Mouse (Mus musculus): Measurements from ENCODE around the gene Zfp367. TPM values are rescaled to one million over a fixed set of nuclear protein-coding genes. Genes with fewer than 3 reads are reported as not detected.
A peak's percentile ranks its signal among the peaks of the same experiment; 100 is the strongest.

The Zfp367 gene
- total RNA-seq (2021): 10 to 100 TPM; 13.4 to 14.4 TPM
- long read RNA-seq, experiment 1, transcript Zfp367-201 (5 exons, 3,532 nt): major isoform, 15 of 21 reads
- long read RNA-seq, experiment 1, partial matches to known transcripts: 0 of 21 reads
- long read RNA-seq, experiment 1, other reads (novel, unspliced or antisense): 3 of 21 reads
- long read RNA-seq, experiment 2, transcript Zfp367-201 (5 exons, 3,532 nt): major isoform, 11 of 21 reads
- long read RNA-seq, experiment 2, partial matches to known transcripts: 1 of 21 reads
- long read RNA-seq, experiment 2, other reads (novel, unspliced or antisense): 4 of 21 reads

DNA sequence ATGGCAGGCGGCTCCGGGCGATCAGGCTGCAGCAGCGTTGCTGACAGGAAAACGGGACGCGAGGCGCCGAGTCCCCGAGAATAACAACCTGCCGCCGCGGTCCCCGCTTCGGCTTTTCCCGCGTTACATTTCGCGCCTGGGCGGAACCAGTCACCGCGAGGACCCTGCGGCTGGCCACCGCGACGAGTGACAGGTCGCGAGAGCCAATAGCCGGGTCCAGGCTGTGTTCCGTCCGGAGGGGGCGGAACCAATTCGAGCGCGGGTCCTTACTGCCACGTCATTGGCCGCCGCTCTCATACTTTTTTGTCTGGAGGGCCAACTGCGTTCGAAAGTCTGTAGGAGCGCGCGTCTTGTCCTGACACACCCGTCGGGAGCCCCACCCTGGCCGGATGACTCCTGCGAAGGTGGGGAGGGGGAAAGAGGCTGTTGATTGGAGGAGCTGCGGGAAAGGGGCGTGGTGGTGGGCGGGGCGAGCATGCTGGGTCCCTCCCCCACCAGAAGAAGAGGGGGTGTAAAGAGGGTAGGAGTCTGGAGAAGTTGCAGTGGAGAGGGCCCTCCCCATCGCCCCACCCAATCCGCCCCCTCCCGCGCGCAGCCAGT lies at the start of gene Zfp367:
Gene Zfp367, minus strand, starts transcription at position 120 of the 600 bp plus-strand sequence.
- intact Hi-C loops (cut with DNase I): no loop called here
- peak; percentile 97 to 98 for DNase-seq (ENCODE audit: low spot score in 2 of 2)

DNA sequence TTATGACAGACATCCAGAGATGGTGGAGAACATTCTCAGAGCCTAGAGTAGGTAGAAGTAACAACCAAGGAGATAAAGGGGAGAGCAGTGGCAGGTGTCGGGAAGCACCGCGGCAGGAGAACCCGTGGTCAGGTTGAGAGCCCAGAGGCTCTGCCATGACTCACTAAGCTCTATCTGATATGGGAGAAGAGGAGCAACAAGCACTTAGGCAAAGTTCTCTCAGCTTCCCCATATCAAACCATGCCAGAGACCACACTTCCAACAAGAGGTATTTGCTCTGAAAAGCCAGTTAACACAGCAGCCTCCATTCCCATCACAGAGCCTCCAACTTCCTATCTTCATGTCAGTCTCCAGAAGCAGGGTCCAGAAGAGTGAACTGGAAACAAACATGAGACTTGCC lies 47.9 kb upstream of the Zfp367 start:
- no peak for DNase-seq (ENCODE audit: low spot score in 2 of 2)
- intact Hi-C loops (cut with DNase I): no loop called here

DNA sequence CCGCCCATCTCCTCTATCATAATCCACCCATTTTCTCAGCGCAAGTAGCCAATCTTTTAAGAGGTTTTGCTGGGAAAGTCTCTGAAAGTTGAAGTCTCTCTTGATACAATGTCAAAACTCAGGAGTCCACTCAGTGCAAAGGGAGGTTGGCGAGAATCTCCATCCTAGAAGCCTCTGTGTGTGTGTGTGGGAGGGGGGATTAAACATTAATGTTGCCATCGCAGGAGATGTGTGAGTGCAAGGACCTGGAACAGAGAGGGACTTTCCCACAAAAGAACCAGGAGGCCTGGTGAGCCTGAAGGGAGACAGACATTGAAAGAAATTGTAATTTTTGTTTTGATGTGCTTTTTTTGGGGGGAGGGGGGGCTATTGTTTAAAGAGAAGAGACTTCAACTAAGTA lies 45.3 kb upstream of the Zfp367 start:
- DNase-seq (ENCODE audit: low spot score in 2 of 2): no peak
- intact Hi-C loops (cut with DNase I): no loop called here

DNA sequence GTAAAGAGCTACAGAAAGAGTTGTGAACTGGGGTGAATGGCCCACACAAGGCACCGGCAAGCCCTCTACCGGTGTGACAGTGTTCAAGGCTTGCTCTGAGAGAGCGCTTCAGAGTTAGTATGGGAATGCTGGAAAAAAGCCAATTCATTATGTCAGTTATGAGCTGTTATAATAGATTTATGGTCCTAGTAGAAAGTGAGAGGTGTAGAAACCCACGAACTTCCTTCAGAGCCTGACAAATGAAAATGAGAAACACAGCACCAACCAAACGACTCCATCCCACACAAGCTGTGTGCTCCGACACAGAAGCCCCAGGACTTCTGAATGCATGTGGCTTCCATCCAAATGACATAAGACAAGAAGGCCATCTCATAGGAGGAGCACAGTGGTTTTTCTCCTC lies 44.9 kb upstream of the Zfp367 start:
- DNase-seq (ENCODE audit: low spot score in 2 of 2): no peak
- intact Hi-C loops (cut with DNase I): no loop called here

DNA sequence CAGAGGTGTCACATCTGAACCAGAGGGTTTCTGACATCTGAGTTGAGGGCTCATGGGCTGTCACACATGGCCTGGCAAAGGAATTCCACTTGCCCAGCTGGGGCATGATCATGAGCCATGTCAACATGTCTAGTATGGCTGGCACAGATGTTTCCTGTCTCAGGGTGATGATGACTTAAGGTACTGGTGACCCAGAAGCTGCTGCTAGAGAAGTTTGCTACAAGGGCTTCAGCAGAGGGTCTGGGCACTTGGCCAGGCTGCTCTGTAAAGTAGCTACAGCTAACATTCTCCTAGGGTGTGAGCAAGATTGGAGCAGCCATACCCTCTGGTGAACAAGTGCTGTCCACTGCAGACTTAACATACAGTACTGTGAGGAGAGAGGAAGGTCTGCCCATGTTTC lies 34.1 kb upstream of the Zfp367 start:
- DNase-seq (ENCODE audit: low spot score in 2 of 2): no peak
- intact Hi-C loops (cut with DNase I): no loop called here

DNA sequence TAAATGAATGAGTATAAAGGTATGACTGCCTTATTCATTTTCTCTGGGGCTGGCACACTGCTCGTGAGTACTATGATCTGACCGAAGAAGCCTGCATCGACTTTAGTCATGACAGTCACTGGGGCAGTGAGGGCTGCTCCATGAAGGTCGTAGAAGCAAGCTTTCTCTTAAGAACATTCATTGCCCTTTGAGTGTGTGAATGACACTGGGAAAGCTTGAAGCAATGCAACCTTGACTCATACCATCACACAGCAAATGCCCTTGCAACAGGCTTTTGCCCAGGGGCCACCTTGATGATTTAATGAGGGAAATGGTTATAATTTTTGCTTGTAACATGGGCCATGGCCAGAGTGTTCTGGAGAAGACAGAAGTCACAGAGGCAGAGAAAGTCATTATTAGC lies 33.5 kb upstream of the Zfp367 start:
- intact Hi-C loops (cut with DNase I): no loop called here
- DNase-seq (ENCODE audit: low spot score in 2 of 2): no peak

DNA sequence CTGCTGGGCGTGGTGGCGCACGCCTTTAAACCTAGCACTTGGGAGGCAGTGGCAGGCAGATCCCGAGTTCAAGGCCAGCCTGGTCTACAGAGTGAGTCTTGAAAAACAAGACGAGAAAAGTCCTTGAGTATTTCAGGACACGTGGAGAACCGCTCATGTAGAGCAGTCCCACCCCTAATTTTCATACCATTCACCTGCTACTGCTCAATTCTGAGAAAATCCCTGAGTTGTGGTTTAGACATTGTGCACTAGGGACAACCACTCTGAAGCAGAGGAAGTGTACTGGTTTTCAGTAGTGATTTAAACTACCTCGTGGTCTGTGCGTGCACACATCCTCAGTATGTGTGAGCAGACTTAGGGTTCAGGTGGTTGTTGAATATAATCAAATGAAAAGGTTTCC lies 32.6 kb upstream of the Zfp367 start:
- intact Hi-C loops (cut with DNase I): no loop called here

DNA sequence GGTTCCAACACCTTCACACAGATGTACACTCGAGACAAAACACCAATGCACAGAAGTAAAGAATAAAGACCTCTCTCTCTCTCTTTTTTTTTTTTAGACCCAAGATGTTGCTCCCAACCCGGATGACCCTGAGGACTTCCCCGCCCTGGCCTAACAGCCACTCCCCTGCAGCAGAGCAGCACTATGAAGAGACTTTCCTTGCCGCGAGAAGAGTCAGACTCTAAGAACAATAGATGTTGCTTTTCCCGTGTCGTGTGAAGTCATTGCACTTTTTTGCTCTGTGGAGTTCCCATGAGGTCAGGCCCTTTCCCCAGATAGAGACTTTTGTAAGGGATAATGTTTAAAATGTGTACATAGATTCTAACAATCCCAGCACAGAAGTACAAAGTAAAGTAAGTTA lies 32.2 kb upstream of the Zfp367 start:
- DNase-seq (ENCODE audit: low spot score in 2 of 2): no peak
- intact Hi-C loops (cut with DNase I): no loop called here

More for the DNA sequence above, 32.6 kb upstream of the Zfp367 start:
- no peak for DNase-seq (ENCODE audit: low spot score in 2 of 2)

DNA sequence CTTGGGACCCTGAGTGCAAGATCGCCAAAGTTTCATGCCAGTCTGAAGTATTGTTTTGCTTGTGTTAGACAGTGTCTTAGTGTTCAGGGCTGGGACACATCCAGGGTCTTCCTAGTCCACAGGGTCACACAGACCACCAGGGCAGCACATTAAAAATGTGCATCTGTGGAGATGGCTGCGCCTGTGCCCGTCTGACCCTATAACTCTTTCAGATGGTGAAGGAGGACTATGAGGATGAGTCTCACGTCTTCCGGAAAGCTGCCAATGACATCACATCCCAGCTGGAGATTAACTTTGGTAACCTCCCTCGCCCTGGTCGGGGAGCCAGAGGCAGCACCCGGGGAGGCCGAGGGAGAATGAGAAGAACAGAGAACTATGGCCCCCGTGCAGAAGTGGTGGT lies 31.4 kb upstream of the Zfp367 start:
- intact Hi-C loops (cut with DNase I): no loop called here
- DNase-seq (ENCODE audit: low spot score in 2 of 2): no peak

DNA sequence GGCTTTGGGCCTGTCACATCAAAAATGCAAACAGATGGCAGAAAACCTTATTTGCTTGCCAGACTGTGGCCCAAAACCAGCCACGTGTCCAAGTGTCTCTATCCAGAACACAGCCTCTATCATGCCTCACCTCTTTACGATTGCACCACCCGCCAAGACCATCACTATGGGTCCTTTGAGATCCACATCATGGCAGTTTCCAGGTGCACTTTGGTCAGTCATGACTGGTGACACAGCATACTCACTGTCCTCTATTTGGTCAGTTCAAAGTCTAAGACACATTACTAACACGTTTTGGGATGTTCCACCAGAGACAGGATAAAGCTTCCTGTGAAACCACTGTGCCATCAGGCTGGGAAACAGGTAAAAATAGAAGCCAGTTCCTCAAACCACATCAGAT lies 30.6 kb upstream of the Zfp367 start:
- intact Hi-C loops (cut with DNase I): no loop called here
- DNase-seq (ENCODE audit: low spot score in 2 of 2): no peak

DNA sequence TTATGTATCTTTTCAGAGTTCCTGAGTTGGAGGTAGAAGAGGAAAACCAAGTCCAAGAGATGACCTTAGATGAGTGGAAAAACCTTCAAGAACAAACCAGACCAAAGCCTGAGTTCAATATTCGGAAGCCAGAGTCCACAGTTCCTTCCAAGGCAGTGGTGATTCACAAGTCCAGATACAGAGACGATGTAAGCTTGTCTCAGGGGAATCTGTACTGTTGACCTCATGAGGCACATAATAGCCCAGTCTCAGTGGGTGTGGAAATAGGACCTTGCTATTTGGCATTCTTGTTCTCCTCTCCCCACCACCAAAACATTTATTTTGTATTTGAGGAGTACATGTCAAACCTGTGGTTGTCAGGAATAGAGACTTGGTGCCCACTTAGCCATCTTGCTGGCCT lies 29.1 kb upstream of the Zfp367 start:
- DNase-seq (ENCODE audit: low spot score in 2 of 2): no peak
- intact Hi-C loops (cut with DNase I): no loop called here

DNA sequence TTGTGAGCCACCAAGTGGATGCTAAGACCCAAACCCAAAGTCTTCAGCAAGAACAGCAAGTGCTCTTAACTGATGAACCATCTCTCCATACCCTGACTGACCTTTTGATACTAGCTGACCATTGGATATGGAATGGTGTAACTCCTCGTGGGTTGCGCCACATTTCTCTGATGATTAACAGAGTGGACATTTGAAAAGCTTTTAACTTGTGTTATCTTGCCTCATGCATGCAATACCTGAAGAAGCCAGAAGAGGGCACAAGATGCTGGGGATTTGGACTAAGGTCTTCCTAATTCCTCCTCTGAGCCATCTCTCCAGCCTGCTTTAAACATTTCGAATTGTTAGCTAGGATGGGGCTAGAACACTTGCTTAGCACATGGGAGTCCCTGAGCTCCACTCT lies 27.9 kb upstream of the Zfp367 start:
- intact Hi-C loops (cut with DNase I): loop anchor here (2.0 kb wide), 1 partner anchor 128 kb away; no protein-coding TSS in a partner anchor
- peak; percentile 60 to 75 for DNase-seq (ENCODE audit: low spot score in 2 of 2)

DNA sequence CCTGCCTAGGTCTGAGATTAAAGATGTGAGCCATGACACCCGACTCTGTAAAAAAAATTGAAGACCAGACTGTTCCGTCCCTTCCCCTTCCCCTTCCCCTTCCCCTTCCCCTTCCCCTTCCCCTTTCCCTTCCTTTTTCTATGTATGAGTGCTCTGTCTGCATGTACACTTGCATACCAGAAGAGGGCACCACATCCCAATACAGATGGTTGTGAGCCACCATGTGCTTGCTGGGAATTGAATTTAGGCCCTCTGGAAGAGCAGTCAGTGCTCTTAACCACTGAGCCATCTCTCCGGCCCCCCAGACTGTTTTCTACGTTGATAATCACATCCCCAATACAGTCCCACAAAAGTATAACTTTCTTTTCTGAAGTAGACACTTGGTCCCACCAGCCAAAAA lies 27.3 kb upstream of the Zfp367 start:
- no peak for DNase-seq (ENCODE audit: low spot score in 2 of 2)
- intact Hi-C loops (cut with DNase I): loop anchor here (2.0 kb wide), 1 partner anchor 129 kb away; no protein-coding TSS in a partner anchor

DNA sequence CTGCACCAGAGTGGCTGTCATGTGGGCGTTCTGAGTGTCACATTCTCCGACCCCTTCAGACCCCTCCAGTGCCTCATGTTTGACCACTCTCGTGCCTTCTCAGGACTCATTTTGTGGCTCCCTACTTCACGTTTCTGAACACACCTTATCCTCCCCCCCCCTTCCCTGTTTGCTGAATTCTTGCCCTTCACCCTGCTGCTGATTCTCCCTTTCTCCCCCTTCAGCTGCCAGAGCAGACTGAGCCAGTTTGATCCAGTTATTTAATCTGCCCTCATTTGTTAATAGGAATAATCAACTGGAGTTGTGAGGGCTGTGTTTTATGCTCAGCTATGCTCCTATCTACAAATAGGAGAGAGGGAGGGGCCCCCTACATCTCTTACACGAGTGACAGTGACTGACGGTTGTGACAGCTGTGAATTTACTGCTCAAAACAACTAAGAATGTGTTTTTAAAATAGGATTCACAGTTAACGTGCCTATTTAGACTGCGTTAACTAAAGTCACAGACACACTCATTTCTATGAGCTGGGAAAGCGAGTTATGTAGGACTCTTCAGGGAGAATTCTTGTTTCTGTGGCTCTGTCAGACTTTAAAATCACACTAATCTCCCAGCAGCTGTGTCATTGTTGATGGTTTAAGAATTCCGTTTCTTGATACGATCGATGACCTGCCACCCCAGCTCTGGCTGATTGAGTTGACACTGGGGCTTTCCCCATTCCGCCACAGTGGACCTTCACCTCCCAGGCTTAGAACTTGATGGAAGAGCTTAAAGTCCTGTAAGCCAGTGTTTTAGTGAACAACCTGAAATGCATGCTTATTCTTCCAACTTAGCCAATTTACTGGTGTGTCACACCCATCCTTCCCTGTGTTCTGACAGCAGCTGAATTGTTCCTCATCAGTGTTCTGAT lies 26.0 kb upstream of the Zfp367 start:
- intact Hi-C loops (cut with DNase I): no loop called here
- no peak for DNase-seq (ENCODE audit: low spot score in 2 of 2)

DNA sequence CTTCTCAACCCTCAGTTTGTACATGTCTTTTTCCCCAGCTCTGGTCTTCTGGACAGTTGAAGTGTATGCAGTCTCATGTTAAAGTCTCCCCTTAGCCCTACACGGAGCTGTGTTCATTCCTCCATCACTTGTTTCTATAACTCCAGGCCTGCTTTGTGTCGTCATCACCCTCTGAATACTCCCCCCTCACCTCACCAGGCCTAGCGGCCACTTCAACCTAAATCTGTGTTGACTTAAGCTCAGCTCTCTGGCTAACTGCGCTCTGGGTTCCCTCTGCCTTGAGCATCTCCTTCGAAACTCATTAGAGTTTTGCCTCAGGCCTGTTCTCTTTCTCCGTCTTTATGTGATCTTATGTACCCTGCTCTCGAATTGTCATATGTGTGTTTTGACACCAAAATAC lies 25.0 kb upstream of the Zfp367 start:
- DNase-seq (ENCODE audit: low spot score in 2 of 2): no peak
- intact Hi-C loops (cut with DNase I): no loop called here

DNA sequence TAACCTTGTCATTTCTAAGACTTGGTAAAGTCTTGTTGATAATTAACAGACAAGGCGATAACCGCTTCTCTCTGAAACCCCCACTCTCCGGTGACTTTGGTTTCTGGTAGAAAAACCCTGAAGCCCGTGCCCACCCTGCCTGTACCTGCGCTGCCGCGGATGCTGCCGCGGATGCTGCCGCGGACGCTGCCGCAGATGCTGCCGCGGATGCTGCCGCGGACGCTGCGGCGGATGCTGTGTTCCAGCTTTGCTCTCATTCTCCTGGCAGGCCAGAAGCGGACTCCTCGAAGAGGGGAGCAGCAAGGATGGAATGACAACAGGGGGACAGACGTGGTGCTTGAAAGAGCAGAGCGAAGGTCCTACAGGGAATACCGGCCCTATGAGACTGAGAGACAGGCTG lies 16.7 kb upstream of the Zfp367 start:
- intact Hi-C loops (cut with DNase I): no loop called here
- DNase-seq (ENCODE audit: low spot score in 2 of 2): no peak

DNA sequence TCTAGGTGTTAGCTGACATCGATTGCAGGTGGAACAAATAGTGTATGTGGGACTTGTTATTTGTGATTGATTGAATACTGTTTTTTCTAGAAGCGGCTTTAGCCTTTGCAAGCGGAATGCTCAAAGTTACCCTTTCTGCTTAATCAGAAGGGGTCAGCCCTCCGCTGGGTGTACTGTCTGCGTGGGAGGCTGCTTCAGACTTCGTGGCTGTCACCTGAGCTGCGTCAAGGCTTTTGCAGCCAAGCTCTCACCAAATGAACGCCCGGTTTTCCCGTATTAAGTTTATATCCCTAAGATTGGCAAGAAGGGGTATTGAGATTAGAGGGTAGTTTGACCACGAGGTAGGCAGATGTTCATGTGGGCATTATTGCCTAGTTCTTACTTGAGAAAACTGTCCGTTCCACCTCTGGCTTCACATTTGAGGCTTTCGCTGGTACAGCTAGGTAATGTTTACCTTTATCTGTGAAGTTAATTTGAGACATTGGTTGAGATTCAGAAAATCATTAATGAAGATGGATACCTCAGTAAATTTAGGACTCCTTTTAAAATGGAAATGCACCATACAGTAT lies 10.2 kb upstream of the Zfp367 start:
- intact Hi-C loops (cut with DNase I): no loop called here
- DNase-seq (ENCODE audit: low spot score in 2 of 2): no peak

DNA sequence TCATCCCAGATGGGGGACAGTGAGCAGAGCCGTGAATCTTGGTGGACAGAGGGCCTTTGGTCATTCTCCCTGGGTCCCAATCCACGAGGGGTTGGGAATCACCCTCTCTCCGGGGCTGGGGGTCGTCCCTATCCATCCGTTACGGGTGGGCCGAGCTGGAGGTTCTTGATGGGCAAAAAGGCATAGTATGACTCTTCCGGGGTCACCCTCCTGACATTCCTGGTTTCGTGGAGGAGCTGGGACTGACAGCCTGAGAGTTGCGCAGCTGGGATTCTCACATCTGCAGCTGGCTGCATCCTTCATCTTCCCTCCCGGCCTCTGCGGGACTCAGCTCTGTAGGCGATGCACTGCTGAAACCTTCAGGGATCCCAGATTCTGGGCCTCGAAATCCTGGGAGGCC lies 9.6 kb upstream of the Zfp367 start:
- peak in 1 of 2 experiments; percentile 30 for DNase-seq (ENCODE audit: low spot score in 2 of 2)
- intact Hi-C loops (cut with DNase I): no loop called here

DNA sequence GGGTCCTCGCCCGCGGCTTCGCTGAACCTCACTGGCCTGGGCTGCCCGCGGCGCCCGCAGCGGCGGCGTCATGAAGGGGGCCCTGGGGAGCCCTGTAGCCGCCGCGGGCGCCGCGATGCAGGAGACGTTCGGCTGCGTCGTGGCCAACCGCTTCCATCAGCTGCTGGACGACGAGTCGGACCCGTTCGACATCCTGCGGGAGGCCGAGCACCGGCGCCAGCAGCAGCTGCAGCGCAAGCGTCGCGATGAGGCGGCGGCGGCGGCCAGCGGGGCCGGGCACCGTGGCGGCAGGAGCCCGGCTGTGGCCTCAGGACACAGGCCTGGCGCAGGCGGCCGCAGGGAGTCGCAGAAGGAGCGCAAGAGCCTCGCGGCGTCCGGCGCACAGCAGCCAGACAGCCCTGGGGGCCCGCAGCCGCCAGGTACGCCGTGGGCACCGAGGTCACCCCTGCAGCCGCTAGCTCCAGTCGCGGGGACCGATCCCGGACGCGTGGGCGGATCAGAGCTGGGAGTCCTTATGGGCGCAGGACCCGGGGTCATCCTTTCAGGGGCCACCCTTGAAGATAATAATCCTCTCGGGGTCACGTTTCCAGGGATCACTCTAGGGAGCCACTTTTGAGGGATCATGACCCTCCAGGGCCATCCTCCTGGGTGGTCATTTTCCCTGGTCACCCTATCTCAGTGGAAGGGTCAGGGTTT lies 9.1 kb upstream of the Zfp367 start:
- peak; percentile 44 to 47 for DNase-seq (ENCODE audit: low spot score in 2 of 2)

DNA sequence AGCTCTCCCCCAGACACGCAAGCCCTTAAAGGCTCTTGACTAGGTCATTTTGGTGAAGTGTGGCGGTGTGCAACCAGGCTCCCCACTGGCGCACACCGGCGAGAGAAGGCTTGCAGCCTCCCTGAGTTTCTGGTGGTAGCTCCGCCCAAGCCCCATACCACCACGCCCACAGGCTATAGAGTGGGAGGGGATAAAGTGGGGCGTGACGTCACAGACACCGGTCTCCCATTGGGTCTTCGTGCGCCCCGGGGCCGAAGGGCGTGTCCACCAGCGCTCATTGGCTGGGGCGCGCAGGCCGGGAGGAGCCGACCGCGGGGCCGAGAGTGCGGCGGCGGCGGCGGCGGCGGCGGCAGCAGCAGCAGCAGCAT lies 8.5 kb upstream of the Zfp367 start, which contains the start of gene Habp4:
Gene Habp4, plus strand, starts transcription at position 277 of the 368 bp plus-strand sequence.
- intact Hi-C loops (cut with DNase I): no loop called here
- DNase-seq (ENCODE audit: low spot score in 2 of 2): peak; percentile 98

More for the DNA sequence above, 9.1 kb upstream of the Zfp367 start:
- intact Hi-C loops (cut with DNase I): no loop called here

All from left cerebral cortex, postnatal 14 days (tissue).